Mouse (Mus musculus): ENCODE results near the gene Napepld.

DNA sequence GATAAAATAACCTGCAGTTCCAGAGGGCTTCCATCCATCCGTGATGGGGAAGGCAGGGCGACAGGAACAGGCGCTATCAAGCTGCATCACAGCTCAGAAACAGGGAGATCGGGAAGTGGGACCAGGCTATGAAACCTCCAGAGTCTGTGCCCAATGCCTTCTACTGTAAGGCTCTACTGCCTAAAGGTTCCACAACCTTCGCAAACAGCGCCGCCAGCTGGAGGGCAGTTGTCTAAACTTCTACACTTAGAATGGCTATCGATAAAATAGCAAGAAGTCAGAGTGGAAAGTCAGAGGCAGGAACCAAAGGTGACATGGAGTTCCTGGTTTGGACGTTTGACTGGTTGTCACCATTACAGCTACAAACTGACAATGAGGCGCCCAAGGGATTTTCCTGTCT lies 34.4 kb upstream of the Napepld start:
- TF ChIP-seq POLR2A (IDR thresholded peaks at IDR 0.05; ENCODE audit: low read depth, low read length) (peak; percentile 45; the same call in 1 of the 2 replicates), ZNF384 (IDR thresholded peaks at IDR 0.05; ENCODE audit: low read depth, low read length) (no peak), CTCF (conservative IDR thresholded peaks at IDR 0.05 in 1 of 2, IDR thresholded peaks at IDR 0.05 in 1 of 2; ENCODE audit: low read depth in 2 of 2, low read length in 2 of 2) (peak; percentile 82 to 93), EP300 (IDR thresholded peaks at IDR 0.05; ENCODE audit: low read length) (no peak), MYC (IDR thresholded peaks at IDR 0.05; ENCODE audit: low read depth, low read length) (no peak), MAX (IDR thresholded peaks at IDR 0.05; ENCODE audit: low read length) (no peak), NRF1 (IDR thresholded peaks at IDR 0.05; ENCODE audit: low read depth, low read length) (no peak)
